Mouse (Mus musculus): ENCODE data around the gene Gk2. TPM values are rescaled to one million over a fixed set of nuclear protein-coding genes. Genes with fewer than 3 reads are reported as not detected.

Gk2 gene
- not detected in 2 replicates for polyA plus RNA-seq (2014; fragmentation: Nextera tagmentation; extraction: Ambion mirVana)

DNA sequence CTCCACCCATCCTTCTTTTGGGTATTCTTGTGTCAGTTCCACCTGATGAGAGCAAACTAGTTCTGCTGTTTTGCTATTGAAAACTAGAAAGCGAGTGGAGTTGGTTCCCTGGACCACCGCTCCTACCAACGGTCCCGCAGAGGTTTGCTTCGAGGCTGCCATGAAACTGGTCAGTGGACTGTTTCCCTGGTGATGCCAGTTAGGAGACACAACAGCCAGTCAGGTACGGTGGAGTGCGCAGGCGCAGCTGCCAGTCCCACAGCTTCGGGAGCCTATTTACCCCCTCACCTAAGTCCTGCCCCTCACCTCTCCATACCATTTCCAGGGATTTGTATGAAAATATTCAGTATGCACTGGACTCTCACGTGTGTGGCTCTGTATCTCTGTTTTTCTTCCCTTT is at the start of gene Gk2:
Gene Gk2, minus strand, starts transcription at position 206 of the 400 bp plus-strand sequence.
- Histone ChIP-seq H3K4me2 (ENCODE audit: low read depth, low read length) (no peak within 1 kb of the TSS), H3K27me3 (replicated peaks; ENCODE audit: control insufficient read depth, insufficient read depth, low read length) (no peaks in the 10 kb centered on the region), H3K4me1 (ENCODE audit: control insufficient read depth, insufficient read depth, low read length) (no peaks in the 10 kb centered on the region), H3K9me3 (ENCODE audit: control insufficient read depth, low read length) (no peaks in the 10 kb centered on the region), H3K36me3 (ENCODE audit: control insufficient read depth, insufficient read depth, low read length) (no peaks in the 10 kb centered on the region), H3K9ac (ENCODE audit: low read depth, low read length) (no peak within 1 kb of the TSS), H3K27ac (replicated peaks; ENCODE audit: low read depth, low read length) (no peak within 1 kb of the TSS), H3K4me3 (ENCODE audit: low read depth, low read length) (no peak within 1 kb of the TSS)
- ATAC-seq (ENCODE audit: low read depth): no peak
- DNase-seq (ENCODE audit: low spot score): no peak
- 90% methylated on average over 10 of the region's 10 CpGs for WGBS

DNA sequence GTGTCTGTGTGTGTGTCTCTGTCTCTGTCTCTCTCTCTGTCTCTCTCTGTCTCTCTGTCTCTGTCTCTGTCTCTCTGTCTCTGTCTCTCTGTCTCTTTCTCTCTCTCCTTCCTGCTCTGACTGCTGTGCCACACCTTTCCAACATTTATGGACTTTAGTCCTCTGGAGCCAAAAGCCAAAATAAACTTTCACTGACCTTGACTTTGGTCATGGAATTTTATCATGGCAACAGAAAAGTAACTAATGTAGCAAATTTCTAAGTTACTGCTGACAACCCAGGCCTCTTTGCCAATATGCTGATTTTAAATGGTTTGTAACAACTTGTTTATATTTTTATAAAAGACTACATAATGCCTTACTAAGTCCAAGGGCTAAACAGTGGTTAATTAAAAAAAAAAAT is 41.2 kb upstream of the Gk2 start:
- Histone ChIP-seq H3K4me1 (ENCODE audit: control insufficient read depth, insufficient read depth, low read length) (no peaks in the 10 kb centered on the region), H3K4me3 (ENCODE audit: low read depth, low read length) (no peak overlapping the region), H3K27me3 (replicated peaks; ENCODE audit: control insufficient read depth, insufficient read depth, low read length) (no peaks in the 10 kb centered on the region), H3K9ac (ENCODE audit: low read depth, low read length) (no peak overlapping the region), H3K36me3 (ENCODE audit: control insufficient read depth, insufficient read depth, low read length) (no peaks in the 10 kb centered on the region), H3K9me3 (ENCODE audit: control insufficient read depth, low read length) (no peaks in the 10 kb centered on the region), H3K27ac (replicated peaks; ENCODE audit: low read depth, low read length) (no peak overlapping the region), H3K4me2 (ENCODE audit: low read depth, low read length) (no peak overlapping the region)
- ATAC-seq (ENCODE audit: low read depth) (no peak), DNase-seq (ENCODE audit: low spot score) (no peak)

DNA sequence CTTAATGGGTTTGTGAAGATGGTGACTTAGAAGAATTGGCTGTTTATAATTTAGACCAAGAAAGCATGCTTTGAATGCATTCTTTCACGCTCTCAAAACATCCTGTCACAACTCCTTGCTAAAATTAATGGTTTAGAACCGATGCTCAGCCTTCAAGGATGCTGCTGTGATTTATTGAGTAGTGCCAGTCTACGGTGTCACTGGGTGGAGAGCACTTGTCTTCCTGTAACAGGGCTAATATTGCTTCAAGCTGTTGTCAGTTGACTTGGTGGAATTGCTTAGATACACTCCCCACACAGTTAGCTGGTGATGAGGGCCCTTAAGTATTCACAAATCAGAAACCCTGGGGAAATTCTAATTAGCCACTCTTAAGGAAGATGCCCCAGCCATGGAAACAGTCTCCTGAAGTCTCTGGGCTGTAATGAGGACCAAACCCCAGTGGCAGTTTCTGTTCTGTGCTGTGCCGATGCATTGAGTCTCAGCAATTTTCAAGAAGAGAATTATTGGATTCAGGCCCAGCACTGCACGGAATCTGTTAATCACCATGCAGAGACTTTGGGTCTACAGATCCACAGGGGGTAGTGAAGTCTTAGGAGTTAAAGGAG is 38.8 kb upstream of the Gk2 start:
- Histone ChIP-seq H3K36me3 (ENCODE audit: control insufficient read depth, insufficient read depth, low read length) (no peaks in the 10 kb centered on the region), H3K9me3 (ENCODE audit: control insufficient read depth, low read length) (no peaks in the 10 kb centered on the region), H3K4me3 (ENCODE audit: low read depth, low read length) (no peak overlapping the region), H3K4me1 (ENCODE audit: control insufficient read depth, insufficient read depth, low read length) (no peaks in the 10 kb centered on the region), H3K27ac (replicated peaks; ENCODE audit: low read depth, low read length) (no peak overlapping the region), H3K9ac (ENCODE audit: low read depth, low read length) (no peak overlapping the region), H3K4me2 (ENCODE audit: low read depth, low read length) (no peak overlapping the region), H3K27me3 (replicated peaks; ENCODE audit: control insufficient read depth, insufficient read depth, low read length) (no peaks in the 10 kb centered on the region)
- peak; percentile 45 for DNase-seq (ENCODE audit: low spot score)
- WGBS: 58% methylated on average over 5 of the region's 5 CpGs
- peak; percentile 75; the same call in 1 of the 2 replicates for ATAC-seq (ENCODE audit: low read depth)

DNA sequence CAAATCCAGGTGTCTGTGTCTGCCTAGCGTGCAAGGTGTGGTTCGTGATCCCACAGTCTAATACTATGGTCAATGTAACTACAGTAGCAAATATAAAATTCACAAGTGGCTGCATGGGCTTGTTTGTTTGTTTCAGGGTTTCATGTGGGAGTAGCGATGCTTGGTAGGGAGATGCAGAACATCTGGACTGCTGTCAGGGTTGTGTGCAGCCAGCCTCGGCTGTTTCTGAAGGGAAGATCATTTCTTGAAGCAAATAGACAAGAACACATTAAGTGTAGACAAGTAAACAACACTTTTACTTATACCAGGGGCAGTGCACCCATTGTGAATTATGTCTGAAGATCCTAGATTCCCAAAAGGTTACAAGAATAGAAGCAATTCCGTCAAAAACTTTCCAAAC is 36.6 kb upstream of the Gk2 start:
- no peaks in the 10 kb centered on the region for H3K9me3 ChIP-seq (ENCODE audit: control insufficient read depth, low read length)
- no peak overlapping the region for H3K4me3 ChIP-seq (ENCODE audit: low read depth, low read length)
- no peak overlapping the region for H3K27ac ChIP-seq (replicated peaks; ENCODE audit: low read depth, low read length)
- H3K4me2 ChIP-seq (ENCODE audit: low read depth, low read length): no peak overlapping the region
- no peak for ATAC-seq (ENCODE audit: low read depth)
- no peaks in the 10 kb centered on the region for H3K4me1 ChIP-seq (ENCODE audit: control insufficient read depth, insufficient read depth, low read length)
- DNase-seq (ENCODE audit: low spot score): no peak
- H3K27me3 ChIP-seq (replicated peaks; ENCODE audit: control insufficient read depth, insufficient read depth, low read length): no peaks in the 10 kb centered on the region
- WGBS: 71% methylated on average over 5 of the region's 5 CpGs
- no peaks in the 10 kb centered on the region for H3K36me3 ChIP-seq (ENCODE audit: control insufficient read depth, insufficient read depth, low read length)
- no peak overlapping the region for H3K9ac ChIP-seq (ENCODE audit: low read depth, low read length)

DNA sequence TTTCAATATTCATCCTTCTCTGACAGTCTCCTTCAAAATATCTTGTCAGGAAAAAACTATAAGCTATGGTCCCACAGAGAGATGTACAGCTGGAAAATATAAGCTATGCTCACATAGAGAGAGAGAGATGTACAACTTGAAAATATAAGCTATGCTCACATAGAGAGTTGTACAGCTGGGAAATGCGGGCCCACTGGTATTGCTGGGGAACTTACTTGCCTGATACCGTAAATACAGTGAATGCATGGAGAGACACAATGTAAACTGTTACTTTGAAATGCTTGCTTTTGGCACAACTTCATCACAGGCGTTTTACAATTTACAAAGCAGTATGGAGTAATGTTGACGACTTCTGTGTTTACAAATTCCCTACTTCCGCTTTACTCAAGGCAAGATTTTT is 29.3 kb upstream of the Gk2 start:
- Histone ChIP-seq H3K4me1 (ENCODE audit: control insufficient read depth, insufficient read depth, low read length) (no peaks in the 10 kb centered on the region), H3K36me3 (ENCODE audit: control insufficient read depth, insufficient read depth, low read length) (no peaks in the 10 kb centered on the region), H3K4me2 (ENCODE audit: low read depth, low read length) (no peak overlapping the region), H3K27ac (replicated peaks; ENCODE audit: low read depth, low read length) (no peak overlapping the region), H3K4me3 (ENCODE audit: low read depth, low read length) (no peak overlapping the region), H3K9me3 (ENCODE audit: control insufficient read depth, low read length) (peaks cover 4% of the 10 kb centered on the region; the same call in 1 of the 2 replicates), H3K9ac (ENCODE audit: low read depth, low read length) (no peak overlapping the region), H3K27me3 (replicated peaks; ENCODE audit: control insufficient read depth, insufficient read depth, low read length) (no peaks in the 10 kb centered on the region)
- WGBS: 79% methylated on average over 5 of the region's 5 CpGs
- no peak for DNase-seq (ENCODE audit: low spot score)
- ATAC-seq (ENCODE audit: low read depth): no peak

DNA sequence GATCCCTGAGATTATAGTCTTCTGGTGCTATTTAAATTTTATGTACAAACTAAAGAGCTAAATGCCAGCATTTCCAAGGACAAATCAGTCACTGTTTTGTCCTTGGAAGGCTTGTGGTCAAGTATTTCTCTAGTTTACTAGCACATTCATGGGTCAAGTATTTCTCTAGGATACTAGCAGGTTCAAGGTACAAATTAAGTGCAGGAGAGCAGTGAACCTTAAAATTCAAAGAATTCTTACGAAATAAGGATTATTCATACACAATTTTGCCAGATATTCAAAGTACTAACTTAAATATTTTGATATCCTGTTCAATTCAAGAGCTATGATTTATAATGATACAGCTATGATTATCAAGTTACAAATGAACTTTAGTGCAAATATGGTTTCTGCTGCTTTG is 23.2 kb upstream of the Gk2 start:
- Histone ChIP-seq H3K9me3 (ENCODE audit: control insufficient read depth, low read length) (peaks cover 4% of the 10 kb centered on the region; the same call in 1 of the 2 replicates), H3K4me2 (ENCODE audit: low read depth, low read length) (no peak overlapping the region)
- 88% methylated on average over 1 of the region's 1 CpGs for WGBS

DNA sequence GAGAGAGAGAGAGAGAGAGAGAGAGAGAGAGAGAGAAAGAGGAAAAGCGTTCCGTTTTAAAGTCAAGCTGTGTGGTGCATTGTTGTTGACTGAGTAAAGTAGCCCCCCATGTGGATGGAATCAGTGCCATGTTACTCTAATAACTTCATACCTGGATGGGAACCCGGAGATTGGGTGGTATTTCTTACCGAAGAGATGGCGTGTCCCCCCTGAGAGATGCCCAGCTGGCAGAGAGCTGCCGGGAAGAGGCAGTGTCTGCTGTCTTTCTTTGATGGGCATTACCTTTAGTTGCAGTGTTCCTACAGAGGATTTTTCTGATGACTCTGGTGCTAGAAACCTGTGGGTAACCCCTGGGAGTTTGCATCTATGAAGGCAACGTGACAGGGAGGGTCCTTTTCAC is 10.4 kb upstream of the Gk2 start:
- ATAC-seq (ENCODE audit: low read depth) (no peak), DNase-seq (ENCODE audit: low spot score) (no peak)
- H3K27me3 ChIP-seq (replicated peaks; ENCODE audit: control insufficient read depth, insufficient read depth, low read length): no peaks in the 10 kb centered on the region
- no peak overlapping the region for H3K4me2 ChIP-seq (ENCODE audit: low read depth, low read length)
- WGBS: 88% methylated on average over 7 of the region's 7 CpGs
- no peak overlapping the region for H3K4me3 ChIP-seq (ENCODE audit: low read depth, low read length)
- no peak overlapping the region for H3K27ac ChIP-seq (replicated peaks; ENCODE audit: low read depth, low read length)
- H3K36me3 ChIP-seq (ENCODE audit: control insufficient read depth, insufficient read depth, low read length): no peaks in the 10 kb centered on the region
- H3K9me3 ChIP-seq (ENCODE audit: control insufficient read depth, low read length): no peaks in the 10 kb centered on the region
- H3K4me1 ChIP-seq (ENCODE audit: control insufficient read depth, insufficient read depth, low read length): no peaks in the 10 kb centered on the region
- no peak overlapping the region for H3K9ac ChIP-seq (ENCODE audit: low read depth, low read length)

More for the DNA sequence above, 23.2 kb upstream of the Gk2 start:
- DNase-seq (ENCODE audit: low spot score) (no peak), ATAC-seq (ENCODE audit: low read depth) (no peak)
- no peaks in the 10 kb centered on the region for H3K36me3 ChIP-seq (ENCODE audit: control insufficient read depth, insufficient read depth, low read length)
- no peak overlapping the region for H3K27ac ChIP-seq (replicated peaks; ENCODE audit: low read depth, low read length)
- no peak overlapping the region for H3K9ac ChIP-seq (ENCODE audit: low read depth, low read length)
- no peaks in the 10 kb centered on the region for H3K4me1 ChIP-seq (ENCODE audit: control insufficient read depth, insufficient read depth, low read length)
- H3K4me3 ChIP-seq (ENCODE audit: low read depth, low read length): no peak overlapping the region
- no peaks in the 10 kb centered on the region for H3K27me3 ChIP-seq (replicated peaks; ENCODE audit: control insufficient read depth, insufficient read depth, low read length)

DNA sequence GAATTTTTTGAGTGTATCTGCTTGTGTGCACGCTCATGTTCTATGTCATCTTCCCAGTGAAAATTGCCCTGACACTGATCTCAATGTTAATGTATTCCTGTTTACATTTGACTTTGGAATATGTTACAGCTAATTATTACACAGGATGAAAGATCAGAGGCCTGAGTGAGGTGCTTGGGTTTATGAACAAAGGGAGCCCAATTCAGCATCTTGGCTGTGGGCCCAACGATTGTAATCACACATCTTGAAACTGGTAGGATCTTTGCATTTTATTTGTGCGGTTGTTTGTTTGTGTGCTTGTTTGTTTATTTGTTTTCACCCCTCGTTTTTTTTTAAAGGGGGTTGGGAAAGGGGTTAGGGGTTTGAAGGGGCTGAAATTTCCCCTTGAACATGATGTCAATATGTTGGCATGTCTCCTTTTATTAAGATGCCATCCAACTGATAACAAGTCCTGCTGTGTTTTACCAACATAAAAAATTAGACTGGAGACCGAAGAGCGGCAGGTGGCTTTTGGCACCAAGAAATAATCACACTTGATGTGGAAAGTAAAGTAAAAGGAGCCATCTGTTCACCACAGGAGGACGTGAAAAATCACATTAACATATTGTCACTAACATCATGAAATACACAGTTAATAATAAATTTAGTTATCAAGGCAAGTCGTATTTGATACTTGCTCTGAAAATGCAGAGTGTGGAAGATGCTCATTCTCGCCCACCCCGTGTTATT is 9.8 kb upstream of the Gk2 start:
- ATAC-seq (ENCODE audit: low read depth): no peak
- Histone ChIP-seq H3K4me3 (ENCODE audit: low read depth, low read length) (no peak overlapping the region), H3K4me1 (ENCODE audit: control insufficient read depth, insufficient read depth, low read length) (no peaks in the 10 kb centered on the region), H3K27me3 (replicated peaks; ENCODE audit: control insufficient read depth, insufficient read depth, low read length) (no peaks in the 10 kb centered on the region), H3K9ac (ENCODE audit: low read depth, low read length) (no peak overlapping the region), H3K4me2 (ENCODE audit: low read depth, low read length) (no peak overlapping the region), H3K36me3 (ENCODE audit: control insufficient read depth, insufficient read depth, low read length) (no peaks in the 10 kb centered on the region), H3K27ac (replicated peaks; ENCODE audit: low read depth, low read length) (no peak overlapping the region), H3K9me3 (ENCODE audit: control insufficient read depth, low read length) (no peaks in the 10 kb centered on the region)
- 78% methylated on average over 10 of the region's 10 CpGs for WGBS
- DNase-seq (ENCODE audit: low spot score): no peak

DNA sequence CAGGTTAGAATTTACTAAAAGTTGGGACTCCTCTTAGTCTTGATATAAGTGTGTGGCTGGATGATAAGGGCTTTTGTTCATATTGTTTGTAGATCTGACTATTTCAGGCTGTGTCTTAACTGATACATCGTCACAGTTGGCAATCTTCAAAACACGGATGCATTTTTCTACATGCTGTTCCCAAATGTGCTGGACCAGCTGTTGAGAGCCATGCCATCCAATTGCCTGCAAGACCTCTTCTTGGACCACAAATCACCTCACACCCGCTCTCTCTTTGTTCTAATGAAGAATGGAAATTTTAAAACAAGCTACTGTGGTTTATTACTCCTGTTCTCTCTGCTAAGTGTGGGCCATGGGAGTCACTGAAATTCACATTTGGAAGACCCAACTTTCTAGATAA is 9.1 kb upstream of the Gk2 start:
- 85% methylated on average over 3 of the region's 3 CpGs for WGBS

More for the DNA sequence above, 9.1 kb upstream of the Gk2 start:
- Histone ChIP-seq H3K4me2 (ENCODE audit: low read depth, low read length) (no peak overlapping the region), H3K4me3 (ENCODE audit: low read depth, low read length) (no peak overlapping the region), H3K36me3 (ENCODE audit: control insufficient read depth, insufficient read depth, low read length) (no peaks in the 10 kb centered on the region), H3K27ac (replicated peaks; ENCODE audit: low read depth, low read length) (no peak overlapping the region), H3K9ac (ENCODE audit: low read depth, low read length) (no peak overlapping the region), H3K27me3 (replicated peaks; ENCODE audit: control insufficient read depth, insufficient read depth, low read length) (no peaks in the 10 kb centered on the region), H3K9me3 (ENCODE audit: control insufficient read depth, low read length) (no peaks in the 10 kb centered on the region), H3K4me1 (ENCODE audit: control insufficient read depth, insufficient read depth, low read length) (no peaks in the 10 kb centered on the region)
- ATAC-seq (ENCODE audit: low read depth): no peak
- DNase-seq (ENCODE audit: low spot score): no peak

Data from embryonic facial prominence, embryonic 14.5 days (tissue).